Mouse (Mus musculus) NIH3T3 (cell line): Measurements from ENCODE around the gene Nsfl1c.
"Not testable (repeated sequence)": the region's sequence is repeated elsewhere in the genome, so short reads cannot be mapped to it uniquely, and the experiment has no call there.

Experiments
- DNase-seq: peaks from one replicate; pipeline ENCODE4 v3.0.0-alpha.2; 2012; ENCODE audit warnings: low read depth

Gene Nsfl1c

DNA sequence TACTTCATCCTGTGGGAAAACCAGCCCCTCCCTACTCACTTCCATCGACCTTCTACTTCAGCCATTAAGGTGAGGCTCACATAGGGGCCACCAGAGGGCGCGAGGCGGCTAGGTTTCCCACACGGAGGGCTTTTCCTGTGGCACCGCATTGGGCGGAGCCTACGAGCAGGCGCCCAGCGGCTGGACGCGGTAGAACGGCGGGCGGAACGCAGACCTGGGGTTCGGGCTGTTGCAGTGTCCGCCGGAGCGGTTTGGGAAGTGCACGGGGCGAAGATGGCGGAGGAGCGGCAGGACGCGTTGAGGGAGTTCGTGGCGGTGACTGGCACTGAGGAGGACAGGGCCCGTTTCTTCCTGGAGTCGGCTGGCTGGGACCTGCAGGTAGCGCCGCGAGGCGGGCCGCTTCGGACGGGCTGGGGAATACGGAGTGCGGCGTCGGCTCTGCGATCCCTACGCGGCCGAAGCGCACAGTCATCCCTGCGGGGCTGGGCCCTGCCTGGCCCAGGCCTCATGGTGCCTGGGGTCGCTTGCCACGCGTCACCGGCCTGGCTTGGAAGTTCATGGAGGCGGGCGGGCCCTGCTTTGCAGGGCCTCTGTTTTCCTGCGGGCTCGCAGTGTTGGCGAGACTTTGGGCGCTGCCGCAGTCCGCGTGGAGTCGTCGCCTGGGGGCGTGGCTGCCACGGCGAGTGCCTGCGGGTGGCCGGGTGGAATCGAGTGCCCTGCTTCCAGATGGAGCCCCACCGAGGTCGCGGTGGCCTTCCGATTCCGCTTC, at the start of gene Nsfl1c:
TSS of gene Nsfl1c (plus strand) at position 148 of the 769 bp plus-strand sequence.
- peak; percentile 98 for DNase-seq

DNA sequence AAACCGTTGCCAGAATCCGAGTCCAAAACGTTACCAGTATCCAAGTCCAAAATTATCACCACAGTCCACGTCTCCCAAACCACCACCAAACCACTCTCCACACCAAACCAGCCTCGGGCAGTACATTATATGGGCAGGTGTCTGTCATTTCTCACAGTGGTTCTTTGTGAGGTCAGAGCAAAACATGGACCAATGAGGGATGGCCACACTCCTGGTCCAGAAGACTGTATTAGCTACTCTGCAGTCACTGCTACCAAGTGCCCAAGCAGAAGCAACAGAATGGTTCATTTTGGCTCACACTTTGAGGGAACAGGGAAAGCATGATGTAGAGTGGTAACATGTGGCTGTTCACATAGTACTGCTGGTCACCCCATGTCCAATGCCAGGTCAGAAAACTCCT, 17.9 kb upstream of the Nsfl1c start, which contains the start of gene 4921509C19Rik:
TSS of gene 4921509C19Rik (minus strand) at position 101 of the 400 bp plus-strand sequence.
- DNase-seq: not testable (repeated sequence)

DNA sequence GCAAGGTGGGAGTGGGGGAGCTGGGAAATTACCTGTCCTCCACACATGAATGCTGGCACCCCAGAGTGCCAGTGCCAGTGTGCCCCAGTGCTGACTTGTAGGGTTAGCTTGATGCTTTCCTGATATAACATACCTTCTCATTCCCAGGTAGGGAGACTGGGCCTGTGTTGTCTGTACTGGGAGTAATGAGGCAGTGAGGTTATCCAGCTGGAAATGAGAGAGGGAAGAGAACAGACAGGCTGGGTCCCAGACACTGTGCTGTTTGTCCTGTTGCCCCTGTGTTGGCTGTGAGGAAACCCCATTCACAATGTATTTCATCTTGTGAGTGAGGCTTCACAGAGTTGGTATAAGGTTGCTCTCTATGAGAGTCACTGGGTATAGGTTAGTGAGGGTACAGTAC, 7.5 kb upstream of the Nsfl1c start:
- no peak for DNase-seq

- no peak for DNase-seq
Observed at GRCm38 (mm10) chr2:151498358-151498757, 4.4 kb downstream of the Nsfl1c start.

DNA sequence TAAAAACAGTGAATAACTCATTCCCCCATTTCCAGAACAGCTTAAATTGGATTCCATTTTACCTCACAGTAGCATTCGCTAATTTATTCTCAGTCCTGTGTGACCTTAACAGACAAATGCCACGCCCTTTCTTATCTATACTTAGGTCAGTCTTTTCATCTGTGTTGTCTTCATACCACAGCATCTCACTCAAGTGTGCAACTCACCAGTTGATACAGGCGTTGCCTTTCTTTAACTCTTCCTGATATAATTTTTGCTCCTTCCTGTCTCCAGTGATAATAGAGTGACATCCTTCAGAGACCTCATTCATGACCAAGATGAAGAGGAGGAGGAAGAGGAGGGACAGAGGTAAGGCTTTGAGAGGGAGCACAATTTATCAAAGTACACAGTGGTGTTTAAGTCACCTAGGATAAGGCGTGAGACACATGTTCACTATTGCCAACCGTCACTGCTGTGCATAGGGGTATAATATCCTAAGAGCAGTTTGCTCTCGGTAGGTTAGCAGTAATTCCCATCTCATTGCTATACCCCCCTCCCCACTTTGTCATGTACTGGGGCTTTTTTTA, 6.5 kb downstream of the Nsfl1c start:
- no peak for DNase-seq

DNA sequence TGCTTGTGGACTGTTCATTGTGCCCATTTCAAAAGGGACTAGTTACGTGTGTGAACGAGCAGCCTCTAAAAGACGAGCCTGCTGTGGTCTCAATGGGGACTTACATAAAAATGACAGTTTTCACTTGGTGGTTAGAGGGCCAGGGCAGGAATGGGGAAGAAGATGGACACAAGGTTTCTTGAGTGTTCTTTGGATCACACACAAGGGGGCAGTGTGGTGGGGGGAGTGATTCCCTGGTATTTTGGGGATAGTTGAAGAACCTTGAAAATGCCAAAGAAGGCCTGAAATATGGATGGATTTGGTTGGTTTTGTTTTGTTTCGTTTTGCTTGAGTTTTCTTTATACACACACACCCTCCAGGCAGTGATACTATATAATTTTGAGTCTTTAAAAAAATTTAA, 10.2 kb downstream of the Nsfl1c start:
- DNase-seq: peak; percentile 37

GRCm38 (mm10) chr2:151512199-151512598, 18.2 kb downstream of the Nsfl1c start:
- DNase-seq: peak; percentile 72

GRCm38 (mm10) chr2:151513525-151514285, 19.7 kb downstream of the Nsfl1c start:
- peak; percentile 17 for DNase-seq

GRCm38 (mm10) chr2:151519000-151519399, 25.0 kb downstream of the Nsfl1c start:
- DNase-seq: no peak

DNA sequence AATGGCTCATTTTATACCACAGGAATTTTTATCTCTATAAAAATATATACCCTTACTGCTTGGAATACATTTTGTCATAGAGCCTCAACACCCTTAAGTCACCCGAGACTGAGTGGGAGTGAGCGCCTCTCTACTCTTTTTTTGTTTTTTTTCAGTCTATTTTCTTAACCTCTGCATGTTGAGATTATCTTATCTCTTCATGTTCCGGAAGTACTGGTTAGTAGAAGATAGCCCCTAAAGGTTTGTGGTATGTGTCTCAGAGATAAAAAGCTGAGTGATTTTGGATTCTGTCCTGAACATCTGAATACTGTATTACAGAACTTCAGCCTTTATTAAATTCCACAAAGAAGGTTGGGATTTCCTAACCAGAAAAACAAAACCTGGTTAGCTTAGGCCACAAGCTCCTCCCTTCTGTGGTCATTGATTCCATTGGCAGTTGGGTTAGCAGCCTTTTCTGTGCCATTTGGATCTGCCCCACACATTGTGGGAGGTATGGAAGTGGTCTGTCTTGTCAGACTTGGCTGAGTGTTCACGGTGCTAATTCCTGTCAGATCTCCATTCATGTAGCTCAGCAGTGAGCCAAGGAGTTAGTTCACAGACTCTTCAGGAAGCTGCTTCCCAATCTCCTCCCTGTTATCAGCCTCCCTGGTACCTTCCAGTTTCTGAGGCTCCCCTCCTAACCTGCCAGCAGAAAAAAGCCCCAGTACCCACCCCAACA, 30.5 kb downstream of the Nsfl1c start:
- peak; percentile 46 for DNase-seq

GRCm38 (mm10) chr2:151525520-151525919, 31.5 kb downstream of the Nsfl1c start:
- DNase-seq: peak; percentile 22

DNA sequence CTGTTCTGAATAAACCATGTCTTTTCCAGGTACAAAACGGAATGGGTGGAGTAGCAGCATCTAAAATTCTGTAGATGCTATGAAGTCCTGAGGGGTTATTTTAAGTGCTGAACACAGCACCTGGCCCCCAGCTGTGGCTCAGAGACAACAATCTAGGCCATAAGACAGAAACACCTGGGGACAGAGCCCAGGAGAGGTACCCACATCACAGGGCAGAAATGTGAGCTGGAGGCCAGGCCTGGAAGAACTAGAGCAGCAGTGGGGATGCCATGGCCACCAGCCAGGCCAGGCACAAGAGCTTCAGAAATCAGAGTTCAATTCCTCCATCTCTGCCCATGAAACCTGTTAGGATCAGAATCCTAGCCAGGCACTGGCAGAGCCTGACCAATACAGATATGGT, 34.1 kb downstream of the Nsfl1c start:
- no peak for DNase-seq

DNA sequence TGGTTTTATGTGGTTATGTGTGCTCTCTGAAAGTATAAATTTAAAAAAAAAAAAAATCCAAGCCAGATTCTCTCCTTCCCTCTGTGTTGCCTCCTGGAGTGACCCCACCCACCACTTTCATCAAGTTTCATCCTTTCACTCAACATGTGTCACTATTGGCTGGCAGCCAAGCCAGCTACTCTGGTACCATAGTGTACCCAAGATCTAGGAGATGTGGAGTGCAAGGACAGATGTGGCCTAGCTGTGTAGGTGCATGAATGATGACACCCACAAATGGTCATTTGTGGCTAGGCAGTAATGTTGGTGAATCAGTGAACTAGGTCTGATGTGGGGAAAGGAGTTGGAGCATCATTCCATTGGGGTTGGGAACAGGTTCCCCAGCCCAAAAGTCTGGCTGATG, 35.2 kb downstream of the Nsfl1c start:
- DNase-seq: peak; percentile 17

GRCm38 (mm10) chr2:151530378-151531230, 36.6 kb downstream of the Nsfl1c start:
- DNase-seq: no peak

DNA sequence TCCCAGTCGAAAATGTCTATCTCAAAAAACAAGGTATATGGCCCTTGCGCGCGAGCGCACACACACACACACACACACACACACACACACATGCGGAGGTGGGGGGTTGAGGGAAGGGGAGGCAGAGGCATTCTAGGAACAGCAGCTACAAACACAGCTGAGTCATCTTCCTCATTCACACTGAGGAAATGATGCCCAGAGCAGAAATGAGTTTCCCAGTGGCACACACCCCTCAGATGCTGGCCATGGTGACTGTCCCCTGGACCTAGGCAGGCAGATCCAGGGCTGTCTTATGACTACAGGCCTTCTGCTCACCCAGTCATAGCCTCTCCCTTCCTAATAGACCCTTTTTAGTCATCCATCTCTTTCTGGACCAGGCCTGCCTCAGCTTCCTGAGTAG, 39.6 kb downstream of the Nsfl1c start:
- DNase-seq: no peak

DNA sequence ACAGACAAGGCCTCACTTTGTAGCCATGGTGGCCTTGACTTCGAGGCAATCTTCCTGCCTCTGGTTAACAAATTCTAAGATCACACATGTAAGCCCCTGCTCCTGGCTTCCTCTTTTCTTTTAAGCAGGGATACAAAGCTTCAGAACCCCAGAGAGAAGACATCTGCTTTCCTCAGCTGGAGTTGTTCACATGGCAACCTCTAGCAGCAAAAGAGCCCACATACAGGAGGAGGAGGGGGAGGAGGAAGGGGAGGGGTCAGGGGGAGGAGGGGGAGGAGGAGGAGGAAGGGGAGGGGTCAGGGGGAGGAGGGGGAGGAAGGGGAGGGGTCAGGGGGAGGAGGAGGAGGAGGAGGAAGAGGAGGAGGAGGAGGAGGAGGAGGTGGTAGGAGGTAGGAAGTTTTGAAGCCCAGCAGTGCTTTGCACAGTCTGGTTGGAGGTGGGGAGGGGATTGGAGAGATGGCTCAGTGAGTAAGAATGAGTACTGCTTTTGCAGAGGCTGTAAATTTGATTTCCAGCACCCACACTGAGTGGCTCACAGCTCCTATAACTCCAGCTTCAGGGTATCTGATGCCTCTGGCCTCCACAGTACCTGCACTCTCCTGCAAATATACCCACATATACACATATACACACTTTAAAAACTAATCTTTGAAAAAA, 42.1 kb downstream of the Nsfl1c start:
- DNase-seq: peak; percentile 23

- DNase-seq: peak; percentile 92
Observed at GRCm38 (mm10) chr2:151536618-151536974, 42.6 kb downstream of the Nsfl1c start.

DNA sequence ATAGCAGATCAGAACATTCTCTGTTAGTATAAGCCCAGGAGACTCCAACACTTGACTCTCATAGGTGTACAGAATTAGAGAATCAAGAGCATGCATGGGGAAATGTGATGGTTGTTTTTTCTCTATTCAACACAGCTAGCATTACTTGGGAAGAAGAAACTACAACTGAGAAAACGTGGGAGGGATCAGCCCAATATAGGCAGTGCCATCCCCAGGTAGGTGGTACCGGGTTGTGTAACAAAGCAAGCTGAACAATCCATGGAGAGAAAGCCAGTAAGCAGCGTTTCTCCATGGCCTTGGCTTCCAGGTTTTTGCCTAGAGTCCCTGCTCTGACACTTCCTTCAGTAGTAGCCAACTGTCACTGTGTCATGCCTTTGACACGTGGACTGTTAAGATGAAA, 44.7 kb downstream of the Nsfl1c start:
- DNase-seq: no peak

DNA sequence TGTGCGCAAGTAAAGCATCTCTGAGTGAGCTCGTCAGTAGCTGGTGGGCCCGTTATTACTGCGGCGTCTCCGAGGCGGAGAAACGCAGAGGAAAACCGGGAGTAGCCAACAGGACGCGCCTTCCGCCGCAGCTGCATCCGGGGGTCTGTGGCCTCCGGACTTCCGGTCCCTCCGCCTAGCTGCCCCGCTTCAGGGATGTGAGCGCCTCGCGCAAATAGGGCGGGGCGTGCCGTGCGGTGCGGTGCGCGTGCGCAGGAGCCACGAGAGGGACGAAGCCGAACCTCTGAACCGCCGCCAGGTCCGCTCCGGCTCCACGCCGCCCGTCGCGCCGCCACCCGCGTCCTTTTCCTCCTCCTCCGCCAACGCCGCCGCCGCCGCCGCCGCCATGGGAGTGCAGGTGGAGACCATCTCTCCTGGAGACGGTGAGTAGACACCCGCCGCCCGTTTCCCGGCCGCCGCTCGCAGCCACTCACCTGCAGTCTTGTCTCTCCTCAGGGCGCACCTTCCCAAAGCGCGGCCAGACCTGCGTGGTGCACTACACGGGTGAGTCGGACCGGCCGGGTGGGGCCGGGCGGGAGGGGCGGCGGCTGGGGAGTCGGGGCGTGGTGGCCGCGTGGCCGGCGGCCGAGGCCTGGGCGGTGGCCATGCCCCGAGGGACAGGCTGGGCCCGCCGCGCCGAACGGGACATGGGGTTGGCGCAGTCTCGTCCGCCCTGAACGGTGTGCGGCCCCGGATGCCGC, 48.5 kb downstream of the Nsfl1c start, which contains the start of gene Fkbp1a:
TSS of gene Fkbp1a (plus strand) at position 161 of the 740 bp plus-strand sequence.
- DNase-seq: peak; percentile 98
